Mouse (Mus musculus): ENCODE measurements around the gene Wasf2. TPM values are rescaled to one million over a fixed set of nuclear protein-coding genes. Genes with fewer than 3 reads are reported as not detected.

The Wasf2 gene
- polyA plus RNA-seq, 1 experiment from 2014 or later = 23.9 TPM

GRCm38 (mm10) chr4:133211751-133212561 lies 81.7 kb downstream of the Wasf2 start, which contains the start of the genes Cd164l2 and Gpr3:
TSS of gene Cd164l2 (plus strand) at chr4:133212131.
TSS of gene Gpr3 (minus strand) at chr4:133212536.
- Histone ChIP-seq H3K27ac (no peak within 1 kb of the TSS), H3K9ac (peak within 1 kb of the TSS; percentile 71), H3K4me3 (replicated peaks; ENCODE audit: low read length) (peak within 1 kb of the TSS; percentile 71), H3K36me3 (replicated peaks; ENCODE audit: control insufficient read depth, insufficient read depth) (no peaks in the 10 kb centered on the region), H3K4me2 (replicated peaks) (peak within 1 kb of the TSS; percentile 99), H3K4me1 (replicated peaks; ENCODE audit: control insufficient read depth, insufficient read depth, low read length) (peaks cover 11% of the 10 kb centered on the region; the same call in 1 of the 2 replicates), H3K9me3 (ENCODE audit: control insufficient read depth, low read length) (no peaks in the 10 kb centered on the region), H3K27me3 (ENCODE audit: control insufficient read depth, insufficient read depth, low read length) (peaks cover 33% of the 10 kb centered on the region)
- WGBS = 3% methylated on average over 50 of the region's 52 CpGs
- DNase-seq (ENCODE audit: low spot score) (no peak), ATAC-seq (ENCODE audit: low FRiP score) (peak; percentile 59)

GRCm38 (mm10) chr4:133212562-133213267 lies 82.4 kb downstream of the Wasf2 start:
- peak overlapping the region; percentile 99 for H3K4me2 ChIP-seq (replicated peaks)
- peaks cover 33% of the 10 kb centered on the region for H3K27me3 ChIP-seq (ENCODE audit: control insufficient read depth, insufficient read depth, low read length)
- WGBS = 1% methylated on average over 44 of the region's 44 CpGs
- ATAC-seq (ENCODE audit: low FRiP score) = peak; percentile 75
- peak; percentile 77 for DNase-seq (ENCODE audit: low spot score)
- peak overlapping the region; percentile 71 for H3K9ac ChIP-seq
- H3K36me3 ChIP-seq (replicated peaks; ENCODE audit: control insufficient read depth, insufficient read depth) = no peaks in the 10 kb centered on the region
- peak overlapping the region; percentile 71 for H3K4me3 ChIP-seq (replicated peaks; ENCODE audit: low read length)
- no peak overlapping the region for H3K27ac ChIP-seq
- peaks cover 11% of the 10 kb centered on the region; the same call in 1 of the 2 replicates for H3K4me1 ChIP-seq (replicated peaks; ENCODE audit: control insufficient read depth, insufficient read depth, low read length)
- H3K9me3 ChIP-seq (ENCODE audit: control insufficient read depth, low read length) = no peaks in the 10 kb centered on the region

GRCm38 (mm10) chr4:133213268-133213590 lies 82.9 kb downstream of the Wasf2 start:
- no peaks in the 10 kb centered on the region for H3K9me3 ChIP-seq (ENCODE audit: control insufficient read depth, low read length)
- no peak overlapping the region for H3K27ac ChIP-seq
- H3K4me1 ChIP-seq (replicated peaks; ENCODE audit: control insufficient read depth, insufficient read depth, low read length) = peaks cover 11% of the 10 kb centered on the region; the same call in 1 of the 2 replicates
- H3K9ac ChIP-seq = peak overlapping the region; percentile 71; the same call in 1 of the 2 replicates
- no peaks in the 10 kb centered on the region for H3K36me3 ChIP-seq (replicated peaks; ENCODE audit: control insufficient read depth, insufficient read depth)
- 2% methylated on average over 7 of the region's 9 CpGs for WGBS
- H3K4me2 ChIP-seq (replicated peaks) = peak overlapping the region; percentile 99
- H3K4me3 ChIP-seq (replicated peaks; ENCODE audit: low read length) = peak overlapping the region; percentile 71
- H3K27me3 ChIP-seq (ENCODE audit: control insufficient read depth, insufficient read depth, low read length) = peaks cover 33% of the 10 kb centered on the region
- DNase-seq (ENCODE audit: low spot score) (peak; percentile 59), ATAC-seq (ENCODE audit: low FRiP score) (no peak; the same call in 1 of the 2 replicates)

- Histone ChIP-seq H3K9ac (no peak overlapping the region), H3K27me3 (ENCODE audit: control insufficient read depth, insufficient read depth, low read length) (peaks cover 30% of the 10 kb centered on the region; the same call in 1 of the 2 replicates), H3K4me1 (replicated peaks; ENCODE audit: control insufficient read depth, insufficient read depth, low read length) (peaks cover 11% of the 10 kb centered on the region; the same call in 1 of the 2 replicates), H3K4me2 (replicated peaks) (peak overlapping the region; percentile 99), H3K36me3 (replicated peaks; ENCODE audit: control insufficient read depth, insufficient read depth) (no peaks in the 10 kb centered on the region), H3K4me3 (replicated peaks; ENCODE audit: low read length) (peak overlapping the region; percentile 71; the same call in 1 of the 2 replicates), H3K9me3 (ENCODE audit: control insufficient read depth, low read length) (no peaks in the 10 kb centered on the region), H3K27ac (no peak overlapping the region)
- 12% methylated on average over 10 of the region's 10 CpGs for WGBS
- ATAC-seq (ENCODE audit: low FRiP score) = no peak
- no peak for DNase-seq (ENCODE audit: low spot score)
Observed at GRCm38 (mm10) chr4:133213661-133214060, 83.4 kb downstream of the Wasf2 start.

GRCm38 (mm10) chr4:133217641-133218040 lies 87.3 kb downstream of the Wasf2 start:
- Histone ChIP-seq H3K9ac (no peak overlapping the region), H3K4me2 (replicated peaks) (no peak overlapping the region), H3K36me3 (replicated peaks; ENCODE audit: control insufficient read depth, insufficient read depth) (no peaks in the 10 kb centered on the region), H3K9me3 (ENCODE audit: control insufficient read depth, low read length) (no peaks in the 10 kb centered on the region), H3K27me3 (ENCODE audit: control insufficient read depth, insufficient read depth, low read length) (peaks cover 37% of the 10 kb centered on the region), H3K4me1 (replicated peaks; ENCODE audit: control insufficient read depth, insufficient read depth, low read length) (peaks cover 10% of the 10 kb centered on the region; the same call in 1 of the 2 replicates), H3K4me3 (replicated peaks; ENCODE audit: low read length) (no peak overlapping the region), H3K27ac (no peak overlapping the region)
- no peak for ATAC-seq (ENCODE audit: low FRiP score)
- DNase-seq (ENCODE audit: low spot score) = peak; percentile 82
- under 1% methylated on average over 5 of the region's 5 CpGs for WGBS

GRCm38 (mm10) chr4:133218745-133219144 lies 88.4 kb downstream of the Wasf2 start:
- no peak overlapping the region for H3K4me2 ChIP-seq (replicated peaks)
- no peak overlapping the region for H3K9ac ChIP-seq
- 0 out of 2 replicates have a peak, but pooled peaks cover 2% of the 10 kb centered on the region for H3K4me1 ChIP-seq (replicated peaks; ENCODE audit: control insufficient read depth, insufficient read depth, low read length)
- no peak for ATAC-seq (ENCODE audit: low FRiP score)
- H3K27me3 ChIP-seq (ENCODE audit: control insufficient read depth, insufficient read depth, low read length) = peaks cover 30% of the 10 kb centered on the region
- no peak for DNase-seq (ENCODE audit: low spot score)
- H3K4me3 ChIP-seq (replicated peaks; ENCODE audit: low read length) = no peak overlapping the region
- 94% methylated on average over 3 of the region's 3 CpGs for WGBS
- no peak overlapping the region for H3K27ac ChIP-seq
- H3K36me3 ChIP-seq (replicated peaks; ENCODE audit: control insufficient read depth, insufficient read depth) = no peaks in the 10 kb centered on the region
- no peaks in the 10 kb centered on the region for H3K9me3 ChIP-seq (ENCODE audit: control insufficient read depth, low read length)

- Histone ChIP-seq H3K9ac (peak overlapping the region; percentile 37), H3K9me3 (ENCODE audit: control insufficient read depth, low read length) (no peaks in the 10 kb centered on the region), H3K27me3 (ENCODE audit: control insufficient read depth, insufficient read depth, low read length) (peaks cover 26% of the 10 kb centered on the region), H3K4me2 (replicated peaks) (peak overlapping the region; percentile 48), H3K4me3 (replicated peaks; ENCODE audit: low read length) (peak overlapping the region; percentile 21), H3K36me3 (replicated peaks; ENCODE audit: control insufficient read depth, insufficient read depth) (no peaks in the 10 kb centered on the region), H3K27ac (no peak overlapping the region), H3K4me1 (replicated peaks; ENCODE audit: control insufficient read depth, insufficient read depth, low read length) (0 out of 2 replicates have a peak, but pooled peaks cover 5% of the 10 kb centered on the region)
- DNase-seq (ENCODE audit: low spot score) = no peak
- ATAC-seq (ENCODE audit: low FRiP score) = no peak
- WGBS = 2% methylated on average over 25 of the region's 25 CpGs
Observed at GRCm38 (mm10) chr4:133220656-133221055, 90.4 kb downstream of the Wasf2 start.

GRCm38 (mm10) chr4:133221701-133222100 lies 91.4 kb downstream of the Wasf2 start:
- Histone ChIP-seq H3K27ac (no peak overlapping the region), H3K27me3 (ENCODE audit: control insufficient read depth, insufficient read depth, low read length) (peaks cover 26% of the 10 kb centered on the region), H3K4me3 (replicated peaks; ENCODE audit: low read length) (no peak overlapping the region), H3K36me3 (replicated peaks; ENCODE audit: control insufficient read depth, insufficient read depth) (no peaks in the 10 kb centered on the region), H3K4me1 (replicated peaks; ENCODE audit: control insufficient read depth, insufficient read depth, low read length) (0 out of 2 replicates have a peak, but pooled peaks cover 5% of the 10 kb centered on the region), H3K4me2 (replicated peaks) (no peak overlapping the region), H3K9me3 (ENCODE audit: control insufficient read depth, low read length) (no peaks in the 10 kb centered on the region), H3K9ac (no peak overlapping the region)
- WGBS = 85% methylated on average over 8 of the region's 8 CpGs
- ATAC-seq (ENCODE audit: low FRiP score) (no peak), DNase-seq (ENCODE audit: low spot score) (no peak)

- Histone ChIP-seq H3K4me1 (replicated peaks; ENCODE audit: control insufficient read depth, insufficient read depth, low read length) (0 out of 2 replicates have a peak, but pooled peaks cover 5% of the 10 kb centered on the region), H3K36me3 (replicated peaks; ENCODE audit: control insufficient read depth, insufficient read depth) (no peaks in the 10 kb centered on the region), H3K27ac (no peak overlapping the region; the same call in 1 of the 2 replicates), H3K4me2 (replicated peaks) (no peak overlapping the region), H3K27me3 (ENCODE audit: control insufficient read depth, insufficient read depth, low read length) (peaks cover 26% of the 10 kb centered on the region), H3K4me3 (replicated peaks; ENCODE audit: low read length) (no peak overlapping the region), H3K9me3 (ENCODE audit: control insufficient read depth, low read length) (no peaks in the 10 kb centered on the region), H3K9ac (no peak overlapping the region)
- ATAC-seq (ENCODE audit: low FRiP score) = no peak
- 53% methylated on average over 5 of the region's 5 CpGs for WGBS
- DNase-seq (ENCODE audit: low spot score) = no peak
Observed at GRCm38 (mm10) chr4:133223875-133224274, 93.6 kb downstream of the Wasf2 start.

All from hindbrain, embryonic 14.5 days (tissue).